Mouse (Mus musculus) left cerebral cortex, postnatal 4 days (tissue): ENCODE results near the gene Rep15. TPM values are rescaled to one million over a fixed set of nuclear protein-coding genes. Genes with fewer than 3 reads are reported as not detected.
A peak's percentile ranks its signal among the peaks of the same experiment; 100 is the strongest.

Source experiments
- DNase-seq: peaks from one replicate; pipeline ENCODE4 v3.0.0-alpha.2; 2022
- intact Hi-C: fragments of 180-260 bp; cut with DNase I; formaldehyde crosslinking; loops from one replicate; pipeline ENCODE4 v1.15.1; 2025
- total RNA-seq, 2 experiments: library from RNA; stranded (reverse); gene quantifications; 2 replicates each; pipeline ENCODE4 v1.2.3; 2021

Rep15 gene
- total RNA-seq = 1 to 10 TPM; 2.9 to 5.0 TPM

DNA sequence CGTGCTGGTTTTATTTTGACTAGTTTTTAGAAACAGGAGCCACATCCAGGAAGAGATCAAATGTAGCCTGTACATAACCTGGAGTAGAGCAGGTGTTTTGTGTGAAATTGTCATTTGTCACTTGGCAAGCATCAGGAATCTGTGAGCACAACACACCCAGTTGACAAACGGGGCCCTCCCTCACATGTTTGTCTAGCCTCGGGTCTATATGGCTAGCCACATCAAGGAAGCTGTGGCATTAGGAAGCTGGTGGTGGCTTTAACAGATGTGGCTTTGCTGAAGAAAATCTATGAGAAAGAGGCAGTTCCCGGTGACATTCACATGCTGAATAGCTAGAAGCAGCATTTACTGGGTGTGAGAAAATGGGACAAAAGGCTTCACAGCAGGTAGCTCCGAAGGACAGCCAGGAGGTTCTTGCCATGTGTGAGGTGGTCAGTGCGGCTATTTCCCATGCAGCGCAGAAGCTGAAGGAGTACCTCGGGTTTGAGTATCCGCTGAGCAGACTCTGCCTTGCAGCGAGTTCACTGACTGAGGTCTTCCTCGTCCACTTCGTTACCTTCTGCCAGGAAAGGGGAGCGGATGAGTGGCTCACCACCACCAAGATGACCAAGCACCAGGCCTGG is at the start of gene Rep15:
Rep15 (plus strand) TSS at position 282 of the 623 bp plus-strand sequence.
- DNase-seq = no peak
- intact Hi-C loops = no loop called here

DNA sequence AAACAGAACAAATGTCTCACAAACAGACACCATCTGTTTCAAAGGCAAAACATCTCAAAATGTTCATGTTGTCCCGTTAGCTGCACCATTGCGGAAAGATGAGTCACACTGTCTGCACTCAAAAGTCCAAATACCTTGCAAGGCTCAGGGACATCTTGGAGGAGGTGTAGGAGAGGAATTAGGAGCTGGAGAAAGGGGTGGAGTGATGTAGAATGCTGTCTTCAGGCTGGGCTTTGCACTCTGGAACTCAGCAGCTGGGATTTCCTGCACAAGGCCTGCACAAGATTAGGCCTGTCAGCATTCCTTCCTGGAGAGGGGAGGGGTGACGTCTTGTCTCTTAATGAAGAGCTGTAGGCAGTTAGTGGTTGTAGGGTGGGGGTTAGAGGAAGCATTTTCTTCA is 47.8 kb upstream of the Rep15 start:
- intact Hi-C loops = no loop called here
- DNase-seq = no peak

DNA sequence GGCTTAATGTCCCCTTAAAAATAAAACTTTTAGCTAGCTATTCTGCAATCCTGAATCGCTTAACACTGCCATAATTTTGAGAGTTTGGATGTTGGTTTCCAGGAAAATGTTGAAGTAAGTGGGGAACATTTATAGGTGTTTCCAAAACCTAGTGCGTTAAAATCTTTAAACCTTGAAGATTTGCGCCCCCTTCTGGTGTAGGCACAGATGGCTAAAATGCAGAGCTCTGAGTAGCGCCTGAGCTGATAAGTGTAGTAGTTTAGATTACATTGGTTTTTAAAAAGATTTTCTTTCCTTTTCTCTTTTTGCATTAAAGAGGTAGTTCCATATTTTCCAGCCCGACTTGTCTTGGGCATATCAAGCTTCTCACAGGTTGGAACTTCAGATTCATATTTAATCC is 38.1 kb upstream of the Rep15 start:
- intact Hi-C loops = loop anchor here (10.0 kb wide), 1 partner anchor 159 kb away; no protein-coding TSS in a partner anchor
- peak; percentile 50 for DNase-seq

DNA sequence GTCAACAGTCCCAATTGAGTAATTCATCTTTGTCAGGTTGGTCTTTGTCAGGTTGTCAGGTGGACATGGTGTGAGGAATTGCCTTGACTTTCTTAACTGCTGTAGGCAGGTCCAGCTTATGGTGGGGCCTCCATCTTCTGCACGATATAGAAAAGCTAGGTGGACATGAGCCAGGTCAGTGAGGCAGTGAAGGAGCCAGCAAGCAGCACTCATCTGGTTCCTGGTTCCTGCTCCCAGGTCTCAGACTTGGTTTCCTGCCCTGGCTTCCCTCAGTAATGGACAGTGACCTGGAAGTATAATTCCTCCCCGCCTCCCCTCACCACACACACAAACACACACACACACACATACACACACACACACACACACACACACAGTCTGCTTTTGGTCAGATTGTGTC is 37.0 kb upstream of the Rep15 start:
- no peak for DNase-seq
- intact Hi-C loops = loop anchor here (10.0 kb wide), 1 partner anchor 161 kb away; no protein-coding TSS in a partner anchor

DNA sequence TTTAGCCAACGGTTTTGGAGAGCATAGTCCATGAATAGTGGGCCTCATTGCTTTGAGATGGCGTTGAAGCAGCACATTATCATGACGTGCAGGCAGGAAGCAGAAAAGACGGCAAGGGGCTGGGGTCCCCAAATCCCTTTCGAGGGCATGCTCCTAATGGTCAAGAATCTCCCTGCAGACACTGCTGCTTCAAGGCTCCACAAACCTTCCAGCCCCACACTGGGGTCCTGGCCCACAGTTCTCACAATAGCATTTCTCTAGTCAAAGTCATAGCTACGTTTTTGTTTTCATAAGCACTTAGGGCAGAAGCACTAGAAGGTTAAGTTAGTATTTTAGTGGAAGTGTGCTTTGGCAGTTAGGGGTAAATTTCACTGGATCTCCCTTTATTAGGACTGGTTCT is 36.5 kb upstream of the Rep15 start:
- intact Hi-C loops = loop anchor here (10.0 kb wide), 1 partner anchor 161 kb away; no protein-coding TSS in a partner anchor
- no peak for DNase-seq

DNA sequence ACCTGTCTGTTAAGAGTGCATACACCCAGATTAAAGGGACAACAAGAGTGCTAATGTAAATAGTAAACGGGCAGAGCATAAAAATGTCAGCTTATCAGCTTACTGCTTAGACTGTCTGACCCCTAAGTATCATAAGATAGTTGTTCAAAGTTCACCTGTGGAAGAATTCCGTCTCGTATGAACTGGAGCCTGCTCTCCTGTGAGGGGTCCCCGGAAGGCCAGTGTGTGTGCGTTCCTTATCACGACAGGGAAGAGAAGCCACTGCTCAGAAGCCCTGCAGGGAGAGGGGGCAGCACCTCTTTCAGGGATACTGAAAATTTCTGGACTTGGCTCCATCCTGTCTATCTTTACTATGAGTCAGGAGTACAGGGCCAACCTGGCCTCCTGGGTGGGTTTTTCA is 35.4 kb upstream of the Rep15 start:
- no peak for DNase-seq
- intact Hi-C loops = loop anchor here (10.0 kb wide), 1 partner anchor 162 kb away; no protein-coding TSS in a partner anchor

DNA sequence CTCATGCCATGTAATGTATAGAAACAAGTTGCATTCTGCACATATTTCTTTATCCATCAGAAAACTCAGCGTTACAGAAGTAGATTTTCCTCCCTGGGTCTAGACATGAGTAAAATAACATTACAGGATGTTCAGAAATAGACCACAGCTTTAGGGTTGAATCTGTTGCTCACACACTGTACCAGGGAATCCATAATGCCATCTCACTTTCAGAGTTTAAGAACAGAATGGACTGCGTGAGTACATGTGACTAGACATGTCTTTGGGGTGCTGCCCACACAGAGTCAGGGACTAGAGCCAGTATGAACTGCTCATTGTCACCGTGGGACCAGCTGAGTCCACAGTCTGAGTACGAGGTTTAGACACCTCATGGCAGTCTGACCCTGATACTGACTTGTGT is 33.7 kb upstream of the Rep15 start:
- intact Hi-C loops = loop anchor here (10.0 kb wide), 1 partner anchor 164 kb away; no protein-coding TSS in a partner anchor
- DNase-seq = no peak

DNA sequence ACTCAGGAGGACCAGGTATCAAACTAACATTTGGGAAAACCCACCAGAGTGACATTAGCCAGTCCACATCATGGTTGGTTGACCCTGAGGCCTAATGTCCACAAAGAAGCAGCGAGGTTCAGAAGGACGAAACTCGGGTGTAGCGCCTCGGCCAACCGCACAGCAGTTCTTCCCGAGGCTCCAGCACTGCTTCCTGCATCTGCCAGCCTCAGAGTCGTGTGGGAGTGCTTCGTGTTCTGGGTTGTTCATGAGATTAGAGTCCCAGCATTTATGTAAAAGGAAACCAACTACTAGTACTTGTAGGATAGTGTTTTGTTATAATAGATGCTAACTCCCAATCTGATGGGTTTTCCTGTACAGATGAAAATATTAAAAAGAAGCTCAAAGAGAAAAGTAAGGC is 33.1 kb upstream of the Rep15 start:
- intact Hi-C loops = loop anchor here (10.0 kb wide), 1 partner anchor 165 kb away; no protein-coding TSS in a partner anchor
- no peak for DNase-seq

DNA sequence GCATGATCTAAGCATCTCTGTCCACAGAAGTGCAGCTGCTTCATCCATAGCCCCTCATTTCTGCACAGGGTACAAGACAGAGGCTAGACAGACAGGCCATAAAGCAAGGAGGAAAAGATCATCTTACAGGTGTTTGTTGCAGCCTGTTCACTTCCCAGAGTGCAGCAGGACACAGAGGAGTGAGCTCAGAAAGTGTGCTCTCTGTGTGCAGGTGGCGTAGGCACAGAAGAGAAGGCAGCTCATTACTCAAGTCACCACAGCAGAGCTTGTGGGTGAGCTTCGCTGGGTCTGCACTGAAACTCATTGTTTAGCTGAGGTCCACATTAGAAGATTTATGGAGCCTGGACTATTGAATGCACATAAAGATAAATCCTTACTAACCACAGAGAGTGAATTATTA is 32.6 kb upstream of the Rep15 start:
- intact Hi-C loops = loop anchor here (10.0 kb wide), 1 partner anchor 165 kb away; no protein-coding TSS in a partner anchor
- DNase-seq = no peak

DNA sequence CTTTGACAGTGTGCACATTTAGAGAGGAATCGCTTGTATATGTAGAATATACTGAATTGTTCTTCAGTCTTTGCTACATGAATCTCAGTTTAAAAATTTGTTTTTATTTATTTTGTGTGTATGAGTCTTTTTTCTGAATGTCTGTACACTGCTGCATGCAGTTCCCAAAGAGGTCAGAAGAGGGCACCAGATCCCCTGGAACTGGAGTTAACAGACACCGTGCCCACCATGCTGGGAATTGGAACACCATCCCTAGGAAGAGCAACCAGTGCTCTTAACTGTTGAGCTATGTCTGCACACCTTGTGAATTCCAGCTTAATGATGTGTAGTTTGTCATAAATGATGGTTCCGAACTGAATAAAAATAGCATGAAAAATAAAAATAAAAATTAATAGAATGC is 24.2 kb upstream of the Rep15 start:
- intact Hi-C loops = no loop called here

DNA sequence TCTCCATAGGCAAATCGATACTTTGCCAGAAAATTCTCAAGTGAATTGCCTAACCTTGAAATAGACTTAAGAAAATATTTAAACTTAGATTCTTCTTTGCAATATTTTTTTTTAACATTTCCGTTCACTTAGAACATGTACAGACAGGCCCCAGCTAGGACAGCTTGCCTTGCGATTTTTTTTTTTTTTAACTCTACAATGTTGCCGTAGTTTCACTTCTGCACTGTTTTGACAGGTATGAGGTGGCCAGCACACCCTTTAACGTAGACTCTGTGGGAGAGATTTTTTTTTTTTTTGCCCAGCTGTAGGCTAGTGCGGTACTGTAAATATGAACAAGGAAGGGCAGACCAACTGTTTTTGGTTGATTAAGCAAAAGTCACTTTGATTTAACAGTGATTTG is 22.0 kb upstream of the Rep15 start:
- no peak for DNase-seq
- intact Hi-C loops = no loop called here

More for the DNA sequence above, 24.2 kb upstream of the Rep15 start:
- DNase-seq = peak; percentile 73

DNA sequence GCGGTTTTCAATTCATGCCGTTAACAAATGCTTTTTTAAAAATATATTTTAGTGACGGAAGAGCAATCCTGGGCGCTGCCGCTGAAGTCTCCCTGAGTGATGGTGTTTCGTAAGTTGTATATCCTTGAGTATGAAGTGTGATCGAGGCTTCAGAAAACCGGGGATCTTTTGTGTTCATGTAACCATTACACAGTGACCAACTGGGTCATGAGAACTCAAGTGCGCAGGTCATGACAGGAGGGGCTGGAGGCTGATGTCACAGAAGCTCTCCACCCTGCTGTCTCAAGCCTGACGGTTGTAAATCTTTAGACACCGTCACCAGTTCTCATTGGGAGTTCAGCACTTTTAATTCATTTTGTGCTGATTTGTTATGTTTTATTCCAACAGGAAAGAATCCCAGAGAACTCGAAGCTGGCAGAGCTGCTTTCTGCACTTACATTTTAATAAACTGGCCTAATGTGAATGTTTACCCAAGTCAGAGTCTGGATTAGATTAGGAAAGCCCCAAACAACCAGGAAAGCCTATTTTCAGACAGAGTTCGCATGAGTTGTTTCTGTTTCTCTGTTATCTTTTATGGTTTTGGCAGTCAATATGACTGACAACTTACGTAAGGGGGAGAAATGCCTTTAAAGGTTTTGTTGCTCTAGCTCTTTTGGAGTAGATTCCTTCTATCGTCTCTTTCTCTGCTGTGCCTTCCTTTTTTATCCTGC is 21.4 kb upstream of the Rep15 start:
- no peak for DNase-seq
- intact Hi-C loops = no loop called here

DNA sequence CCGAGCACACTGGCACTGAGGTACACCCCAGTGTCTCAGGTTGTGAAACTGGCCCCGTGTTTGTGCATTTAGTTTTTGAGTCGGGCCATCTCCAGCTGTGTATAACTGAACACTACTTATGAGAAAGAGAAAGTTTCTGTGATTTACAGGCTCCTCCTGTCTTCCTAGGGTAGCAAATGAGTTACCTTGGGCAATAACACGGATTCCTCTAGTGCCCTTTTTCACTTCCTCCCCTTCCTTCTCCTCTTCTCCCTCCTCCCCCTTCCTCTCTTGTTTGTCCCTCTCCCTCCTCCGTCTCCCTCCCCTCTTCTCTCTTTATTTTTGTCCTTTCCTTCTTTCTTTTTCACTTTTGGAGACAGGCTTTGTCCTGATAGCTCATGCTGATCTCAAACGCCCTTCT is 20.8 kb upstream of the Rep15 start:
- intact Hi-C loops = no loop called here
- no peak for DNase-seq

DNA sequence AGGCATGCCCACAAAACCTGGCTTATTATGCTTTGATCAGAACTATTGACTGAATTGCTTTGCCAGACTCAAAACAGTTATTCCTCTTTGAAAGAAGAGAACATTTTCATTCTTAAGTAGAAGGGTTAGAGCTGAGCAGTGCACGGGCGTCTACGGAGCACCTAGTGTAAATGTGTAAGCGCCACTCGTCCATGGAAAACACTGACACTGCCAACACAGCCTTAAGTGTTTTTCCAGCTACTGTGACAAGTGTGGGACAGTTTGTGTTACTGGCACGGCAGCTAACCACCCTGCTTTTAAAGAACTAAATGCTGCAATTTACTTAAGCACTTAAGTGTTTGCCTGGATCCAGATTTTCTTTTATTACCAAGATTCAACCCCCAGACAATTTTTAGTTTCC is 20.4 kb upstream of the Rep15 start:
- DNase-seq = no peak
- intact Hi-C loops = no loop called here

DNA sequence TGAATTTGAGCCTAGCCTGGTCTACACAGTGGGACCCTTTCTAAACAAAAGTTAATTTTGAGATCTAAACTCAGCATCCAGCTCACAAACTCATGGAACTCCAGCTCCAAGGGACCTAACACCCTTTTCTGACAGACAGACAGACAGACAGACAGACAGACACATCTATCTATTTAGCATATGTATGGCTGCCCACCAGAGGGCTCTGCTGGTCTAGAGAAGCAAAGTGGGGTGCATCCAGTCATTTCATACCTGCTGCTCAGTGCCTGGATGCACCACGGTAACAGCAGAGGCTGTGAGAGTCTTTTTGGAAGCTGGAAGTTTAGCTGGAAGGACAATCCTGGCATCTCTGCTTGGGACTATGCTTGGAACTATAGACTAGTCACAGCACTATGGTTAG is 18.8 kb upstream of the Rep15 start:
- intact Hi-C loops = no loop called here
- no peak for DNase-seq

DNA sequence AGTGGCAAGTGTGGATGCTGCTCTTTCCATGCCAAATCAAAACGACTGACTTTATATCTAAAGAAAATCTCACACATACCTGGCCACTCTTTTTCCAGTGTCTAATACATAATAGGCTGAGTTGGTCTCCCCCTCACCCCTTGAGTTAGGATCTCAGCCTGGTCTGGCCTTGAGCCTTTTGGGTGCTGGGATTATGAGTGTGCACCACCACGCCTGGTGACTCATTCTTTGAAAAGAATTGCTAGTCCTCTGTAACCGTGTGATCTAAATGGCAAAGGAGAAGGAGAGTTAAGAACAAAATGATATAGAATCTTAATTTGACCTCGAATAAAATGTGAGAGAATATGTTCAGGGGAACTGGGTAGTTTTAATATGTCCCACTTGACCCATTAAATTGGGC is 14.5 kb upstream of the Rep15 start:
- intact Hi-C loops = no loop called here

DNA sequence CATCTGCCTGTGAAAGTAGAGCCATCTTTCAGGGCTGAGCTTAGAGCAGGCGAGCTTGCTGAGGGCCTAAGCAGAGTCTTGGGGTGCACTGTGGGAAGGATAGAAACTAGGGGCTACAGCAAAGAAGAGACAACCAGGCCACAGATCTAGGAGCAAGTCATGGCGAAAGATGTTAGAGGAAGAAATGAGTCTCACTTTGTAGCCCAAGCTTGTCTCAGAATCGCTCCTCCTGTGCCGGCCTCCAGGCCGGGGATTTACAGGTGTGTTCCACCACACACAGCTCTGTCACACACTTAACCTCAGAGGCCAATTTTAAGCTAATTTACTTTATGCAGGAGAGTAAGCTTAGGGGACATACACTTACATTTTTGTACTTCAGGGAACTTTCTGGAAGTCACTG is 14.0 kb upstream of the Rep15 start:
- intact Hi-C loops = no loop called here
- no peak for DNase-seq

More for the DNA sequence above, 14.5 kb upstream of the Rep15 start:
- DNase-seq = no peak

DNA sequence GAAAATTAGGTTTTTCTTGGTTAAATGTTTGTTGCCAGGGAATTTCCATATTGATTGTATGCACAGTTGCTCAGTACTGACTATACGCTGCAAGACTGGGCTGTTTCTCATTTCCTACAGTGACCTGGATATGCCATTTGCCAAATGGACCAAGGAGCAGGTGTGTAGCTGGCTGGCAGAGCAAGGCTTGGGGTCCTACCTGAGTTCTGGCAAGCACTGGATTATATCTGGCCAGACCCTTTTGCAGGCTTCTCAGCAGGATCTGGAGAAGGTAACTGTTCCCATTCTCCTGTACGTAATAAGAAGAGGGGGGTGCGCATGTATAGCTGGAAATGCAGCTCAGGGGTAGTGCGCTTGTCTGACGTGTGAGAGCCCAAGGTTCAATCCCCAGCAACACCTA is 11.2 kb upstream of the Rep15 start:
- no peak for DNase-seq
- intact Hi-C loops = no loop called here

DNA sequence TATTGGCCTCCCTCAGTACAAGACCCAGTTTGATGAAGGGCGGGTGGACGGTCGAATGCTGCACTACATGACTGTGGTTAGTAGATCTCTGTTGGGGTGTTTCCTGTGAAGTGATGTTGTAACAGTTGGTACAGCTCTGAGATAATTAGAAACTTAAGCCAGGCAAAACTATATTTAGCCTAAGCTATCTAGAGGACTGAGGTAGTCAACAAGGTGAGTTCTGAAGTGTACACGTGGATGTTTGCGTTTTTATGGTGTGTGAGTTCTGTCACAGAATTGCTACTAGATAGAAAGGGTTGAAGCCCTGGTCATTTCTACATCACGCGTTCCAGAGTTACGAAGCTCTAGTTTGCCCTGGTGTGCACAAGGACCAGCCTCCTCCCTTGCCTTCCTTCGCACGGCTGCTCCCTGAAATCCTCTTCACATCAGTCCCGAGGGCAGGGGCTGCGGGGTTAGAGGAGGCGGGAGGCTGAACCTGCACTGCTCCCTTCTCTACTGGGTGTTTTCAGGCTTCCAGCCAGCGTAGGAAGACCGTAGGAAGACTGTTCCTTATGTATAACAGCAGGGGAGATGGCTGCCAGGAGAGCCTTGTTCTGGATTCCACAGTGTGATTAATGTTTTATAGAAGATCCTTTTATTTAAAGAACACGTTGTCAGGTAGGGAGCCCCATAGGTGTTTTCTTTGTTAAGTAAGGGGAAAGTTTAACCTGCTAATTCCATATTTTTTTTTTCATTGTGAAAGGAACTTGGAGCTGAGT is 9.8 kb upstream of the Rep15 start:
- intact Hi-C loops = no loop called here
- DNase-seq = peak; percentile 35

DNA sequence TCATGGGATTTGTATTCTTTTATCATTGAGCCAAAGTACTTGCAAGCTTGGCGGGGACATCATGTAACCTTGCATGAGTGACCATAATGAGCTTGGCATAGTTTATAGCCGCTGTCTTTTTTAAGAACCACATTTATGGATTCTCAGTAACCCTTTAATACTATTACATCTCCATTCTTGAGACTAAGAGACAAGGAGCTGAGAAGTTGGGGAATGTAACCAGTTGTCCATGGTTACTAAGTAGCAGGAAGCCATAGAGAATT is 9.3 kb upstream of the Rep15 start:
- intact Hi-C loops = no loop called here
- DNase-seq = no peak

DNA sequence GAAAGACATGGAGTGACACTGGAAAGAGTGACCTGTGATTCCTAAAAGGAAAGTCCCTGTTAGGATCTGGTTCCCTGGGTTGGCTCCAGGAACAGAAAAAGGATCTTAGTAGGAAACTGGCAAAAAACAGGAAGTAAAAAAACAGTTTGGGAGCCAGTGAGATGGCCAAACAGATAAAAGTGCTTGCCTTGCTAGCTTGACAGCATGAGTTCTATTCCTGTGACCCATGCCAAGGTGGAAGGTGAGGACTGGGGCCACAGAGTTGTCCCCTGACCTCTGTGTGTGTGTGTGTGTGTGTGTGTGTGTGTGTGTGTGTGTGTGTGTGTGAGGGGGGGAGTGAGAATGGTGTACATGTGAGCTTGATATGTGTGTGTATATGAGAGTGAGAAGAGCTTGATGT is 8.8 kb upstream of the Rep15 start:
- intact Hi-C loops = no loop called here

DNA sequence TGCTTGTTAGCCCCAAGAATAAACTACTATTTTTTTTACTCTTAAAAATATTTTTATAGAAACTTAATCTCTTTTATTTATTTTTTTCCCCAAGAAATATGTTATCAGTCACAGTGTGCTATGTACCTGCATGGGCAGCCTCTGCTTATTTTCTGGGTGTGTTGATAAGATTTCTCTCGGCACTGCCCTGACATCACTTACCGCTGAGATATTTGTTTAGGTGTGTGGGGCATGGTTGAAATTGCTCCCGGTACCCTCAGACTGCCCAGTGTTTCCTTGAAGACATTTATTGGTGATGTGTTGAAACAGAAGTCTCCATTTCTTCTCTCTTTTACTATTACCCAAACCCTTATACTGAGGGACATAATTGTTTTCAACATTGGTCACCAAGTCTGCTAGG is 7.6 kb upstream of the Rep15 start:
- no peak for DNase-seq

More for the DNA sequence above, 8.8 kb upstream of the Rep15 start:
- no peak for DNase-seq

More for the DNA sequence above, 7.6 kb upstream of the Rep15 start:
- intact Hi-C loops = no loop called here
